Mouse (Mus musculus) forebrain, embryonic 12.5 days (tissue): ENCODE measurements around the gene Shc1. TPM values are rescaled to one million over a fixed set of nuclear protein-coding genes. Genes with fewer than 3 reads are reported as not detected.
A peak's percentile ranks its signal among the peaks of the same experiment; 100 is the strongest.

ENCODE experiments used
- ATAC-seq: fragments of 200-750 bp; cut with Nextera tagmentation; 2 replicates; pipeline ENCODE4 v1.8.0; 2017; ENCODE audit warnings: moderate TSS enrichment; ENCODE audit not compliant: low FRiP score
- H3K27ac ChIP-seq: fragments of 300-500 bp; sonication (generic); 2 replicates; pipeline ENCODE4 v1.5.1; 2016; ENCODE audit warnings: mild to moderate bottlenecking
- H3K27me3 ChIP-seq: fragments of 300-500 bp; sonication (generic); 2 replicates; pipeline ENCODE4 v1.6.1; 2016; ENCODE audit warnings: mild to moderate bottlenecking
- H3K36me3 ChIP-seq: fragments of 300-500 bp; sonication (generic); replicated peaks from 2 replicates; pipeline ENCODE4 v1.6.1; 2016; ENCODE audit warnings: mild to moderate bottlenecking
- H3K4me1 ChIP-seq: fragments of 300-500 bp; sonication (generic); 2 replicates; pipeline ENCODE4 v1.6.1; 2016
- H3K4me2 ChIP-seq: fragments of 300-500 bp; sonication (generic); 2 replicates; pipeline ENCODE4 v1.6.1; 2016; ENCODE audit warnings: mild to moderate bottlenecking, moderate library complexity
- H3K4me3 ChIP-seq: fragments of 300-500 bp; sonication (generic); replicated peaks from 2 replicates; pipeline ENCODE4 v1.5.1; 2016; ENCODE audit warnings: mild to moderate bottlenecking
- H3K9ac ChIP-seq: fragments of 300-500 bp; sonication (generic); 2 replicates; pipeline ENCODE4 v1.6.1; 2016; ENCODE audit warnings: mild to moderate bottlenecking
- H3K9me3 ChIP-seq: fragments of 300-500 bp; sonication (generic); 2 replicates; pipeline ENCODE4 v1.6.1; 2016
- WGBS: fragments of 180-500 bp; shearing (Covaris S2); methylation state at CpG from one replicate; pipeline ENCODE4 v1.1.7; 2016; 5-methylcytosine and 5-hydroxymethylcytosine counted together
- polyA plus RNA-seq: library from polyadenylated mRNA; unstranded; fragments of >200 nt; fragmentation: Nextera tagmentation; extraction: Ambion mirVana; gene quantifications from 2 replicates; pipeline ENCODE4 v1.2.1, GENCODE M21; 2016

The Shc1 gene
- polyA plus RNA-seq = 28.4 and 30.9 TPM in 2 replicates

DNA sequence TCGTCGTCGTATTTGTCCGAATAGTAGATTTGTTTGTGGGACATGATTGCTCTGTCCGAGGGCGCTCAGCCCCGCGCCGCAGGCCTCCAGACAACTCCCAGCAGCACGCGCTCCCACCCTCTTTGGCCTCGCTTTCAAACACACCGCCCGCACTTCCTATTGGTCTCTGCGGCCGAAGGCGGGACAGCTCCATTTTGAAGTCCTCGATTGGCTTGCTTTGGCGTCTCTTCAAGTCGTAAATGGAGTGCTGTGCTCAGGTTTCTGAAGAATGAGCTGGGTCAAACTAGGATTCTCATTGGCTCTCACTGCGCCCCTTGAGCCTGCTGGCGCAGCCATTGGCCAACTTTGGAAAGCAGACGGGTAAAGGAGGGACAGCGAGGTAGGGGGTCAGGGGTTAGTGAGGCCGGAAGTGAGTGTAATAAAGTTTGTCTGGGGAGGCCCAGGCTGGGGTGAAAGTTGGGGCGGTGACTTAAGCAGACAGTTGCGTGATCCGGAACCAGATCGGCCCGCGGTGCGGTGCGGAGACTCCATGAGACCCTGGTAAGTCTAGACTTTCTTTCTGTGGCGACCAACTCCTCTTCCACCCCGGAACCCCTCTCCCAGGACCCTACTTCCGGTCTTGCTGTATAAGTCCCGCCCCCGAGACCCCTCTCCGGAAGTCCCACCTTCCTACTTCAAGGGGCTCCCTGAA, at the start of gene Shc1, which contains the start of gene Cks1b:
TSS of gene Shc1 (plus strand) at position 274 of the 691 bp plus-strand sequence.
TSS of gene Cks1b (minus strand) at position 214 of the 691 bp plus-strand sequence.
- H3K9ac ChIP-seq = peak within 1 kb of the TSS; percentile 71
- ATAC-seq = peak; percentile 97
- peak within 1 kb of the TSS; percentile 93 for H3K4me2 ChIP-seq
- under 1% methylated on average over 39 of the region's 39 CpGs for WGBS
- no peaks in the 10 kb centered on the region for H3K27me3 ChIP-seq
- no peaks in the 10 kb centered on the region for H3K9me3 ChIP-seq
- H3K4me1 ChIP-seq = peaks cover 52% of the 10 kb centered on the region
- peak within 1 kb of the TSS; percentile 93 for H3K27ac ChIP-seq
- H3K4me3 ChIP-seq = peak within 1 kb of the TSS; percentile 59
- H3K36me3 ChIP-seq = peaks cover 29% of the 10 kb centered on the region

DNA sequence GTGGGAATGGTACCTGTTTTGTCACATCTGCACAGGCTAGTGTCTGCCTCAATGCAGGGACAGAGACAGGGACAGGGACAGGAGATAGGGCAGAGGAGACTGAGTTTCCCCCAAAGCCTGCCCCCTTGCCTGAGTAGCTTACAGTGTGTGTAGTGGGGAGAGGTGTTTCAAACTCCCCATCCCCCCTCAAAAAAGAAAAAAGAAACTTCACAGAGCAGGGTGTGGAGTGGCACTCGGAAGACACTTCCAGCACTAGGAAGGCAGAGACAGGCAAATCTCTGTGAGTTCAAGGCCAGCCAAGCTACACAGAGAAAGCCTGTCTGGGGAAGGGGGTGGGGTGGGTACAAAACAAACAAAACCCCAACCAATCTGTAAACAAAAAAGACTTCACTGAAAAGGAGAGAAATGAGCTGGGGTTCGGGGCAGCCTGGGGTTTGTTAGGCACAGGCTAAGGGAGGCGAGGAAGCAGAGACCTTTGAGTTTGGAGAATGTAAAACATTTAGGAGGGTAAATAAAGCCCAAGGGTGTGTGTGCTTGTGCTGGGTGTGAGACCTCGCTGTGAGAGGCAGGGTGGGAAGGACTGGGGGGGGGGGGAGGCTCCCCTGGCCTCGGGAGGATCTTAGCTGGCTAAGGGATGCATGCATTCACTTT, 44.5 kb upstream of the Shc1 start:
- no peak for ATAC-seq
- Histone ChIP-seq H3K36me3 (no peaks in the 10 kb centered on the region), H3K9me3 (no peaks in the 10 kb centered on the region), H3K27me3 (no peaks in the 10 kb centered on the region), H3K4me2 (no peak overlapping the region), H3K9ac (no peak overlapping the region), H3K27ac (no peak overlapping the region), H3K4me1 (peaks cover 10% of the 10 kb centered on the region), H3K4me3 (no peak overlapping the region)
- WGBS = 50% methylated on average over 5 of the region's 5 CpGs

DNA sequence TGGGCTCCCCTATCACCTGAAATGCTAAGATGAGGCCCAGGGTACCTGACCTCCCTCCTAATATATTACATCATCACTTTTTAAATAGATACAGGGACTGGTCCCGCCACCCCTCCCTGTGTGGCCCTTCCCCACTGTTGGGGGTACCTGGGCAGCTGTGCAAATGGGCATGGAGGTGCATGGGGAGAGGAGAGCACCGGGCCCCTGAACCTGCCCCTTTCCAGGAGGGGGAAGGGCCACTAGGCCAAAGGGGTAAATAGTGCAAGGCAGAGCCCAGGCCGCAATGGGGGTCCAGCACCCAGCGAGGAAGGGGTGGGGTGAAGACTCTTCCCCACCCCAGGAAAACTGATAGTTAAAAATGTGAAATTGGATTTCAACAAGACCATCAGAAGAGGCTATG, 40.4 kb upstream of the Shc1 start:
- no peak overlapping the region for H3K27ac ChIP-seq
- H3K36me3 ChIP-seq = no peaks in the 10 kb centered on the region
- peak overlapping the region; percentile 92 for H3K4me2 ChIP-seq
- ATAC-seq = no peak; the same call in none of the 2 replicates
- 0 out of 2 replicates have a peak overlapping the region, but pooled peaks have one; percentile 61 for H3K4me3 ChIP-seq
- no peaks in the 10 kb centered on the region for H3K27me3 ChIP-seq
- WGBS = 63% methylated on average over 4 of the region's 4 CpGs
- H3K9me3 ChIP-seq = no peaks in the 10 kb centered on the region
- H3K4me1 ChIP-seq = peaks cover 15% of the 10 kb centered on the region
- no peak overlapping the region for H3K9ac ChIP-seq

DNA sequence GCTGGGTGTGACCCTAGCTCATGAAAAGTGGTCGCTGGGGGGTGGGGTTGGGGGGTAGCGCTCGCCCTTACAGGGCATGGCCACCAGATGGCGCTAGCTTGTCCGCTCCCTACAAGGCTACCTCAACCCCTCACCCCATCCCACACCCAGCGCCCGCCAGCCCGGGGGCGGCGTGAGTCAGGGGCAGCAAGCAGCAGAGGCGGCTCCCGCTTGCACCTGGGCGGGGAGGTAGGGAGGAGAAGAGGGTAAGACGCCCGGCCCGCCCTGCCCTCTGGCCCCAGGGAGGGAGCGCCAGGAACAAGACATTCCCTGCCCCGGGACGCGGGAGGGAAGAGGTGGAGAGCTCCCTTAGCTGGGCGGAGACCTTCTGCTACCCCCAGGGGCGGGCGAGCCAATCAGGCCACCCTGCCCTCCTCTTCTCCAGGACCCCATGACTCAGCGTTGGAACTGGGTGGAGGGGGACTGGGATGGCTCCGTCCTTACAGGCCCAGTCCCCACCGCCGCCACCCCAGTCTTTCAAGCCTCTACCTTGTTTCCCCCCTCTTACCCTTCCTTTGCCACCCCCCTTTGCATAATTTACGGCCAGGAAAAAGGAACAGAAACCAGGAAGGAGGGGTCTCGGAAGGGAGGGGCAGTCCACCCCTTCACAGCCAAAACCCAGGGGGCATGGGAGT, 39.7 kb upstream of the Shc1 start:
- peak overlapping the region; percentile 92 for H3K4me2 ChIP-seq
- 1% methylated on average over 26 of the region's 29 CpGs for WGBS
- peak overlapping the region; percentile 71 for H3K9ac ChIP-seq
- peak overlapping the region; percentile 56; the same call in 1 of the 2 replicates for H3K27ac ChIP-seq
- no peaks in the 10 kb centered on the region for H3K9me3 ChIP-seq
- no peaks in the 10 kb centered on the region for H3K27me3 ChIP-seq
- ATAC-seq = peak; percentile 91
- peak overlapping the region; percentile 61 for H3K4me3 ChIP-seq
- no peaks in the 10 kb centered on the region for H3K36me3 ChIP-seq
- H3K4me1 ChIP-seq = peaks cover 15% of the 10 kb centered on the region

DNA sequence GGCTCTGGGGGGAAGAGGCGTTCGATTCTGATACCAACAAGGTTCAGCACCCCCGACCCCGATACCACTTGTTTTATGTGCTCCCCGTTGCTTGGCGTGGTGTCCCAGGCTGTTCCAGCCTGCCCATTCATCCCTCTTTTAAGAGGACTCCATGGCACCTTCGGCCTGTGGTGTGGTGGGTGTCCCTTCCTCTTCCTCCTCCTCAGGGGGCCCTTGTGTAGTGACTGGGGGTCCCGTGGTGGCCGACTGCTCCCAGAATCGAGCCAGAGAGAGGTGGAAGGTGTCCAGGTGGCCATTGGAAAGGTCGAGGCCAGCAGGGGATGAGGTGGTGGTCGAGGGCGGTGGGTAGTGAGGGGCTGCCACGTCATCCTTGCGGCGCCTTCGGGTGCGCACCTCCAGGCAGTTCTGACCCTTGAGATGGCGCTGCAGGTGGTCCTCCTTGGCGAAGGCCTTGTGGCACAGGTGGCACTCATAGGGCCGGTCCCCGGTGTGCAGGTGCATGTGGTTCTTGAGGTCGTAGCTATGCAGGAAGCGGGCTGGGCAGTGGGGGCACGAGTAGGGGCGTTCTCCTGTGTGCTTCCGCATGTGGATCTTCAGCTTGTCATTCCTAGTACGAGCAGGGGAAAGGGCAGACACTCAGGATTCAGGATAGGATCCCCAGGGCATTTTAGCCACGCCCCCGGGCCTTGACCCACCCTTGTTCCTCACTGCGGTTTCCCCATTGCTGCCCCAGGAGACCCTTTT, 38.7 kb upstream of the Shc1 start:
- H3K4me1 ChIP-seq = peaks cover 19% of the 10 kb centered on the region
- H3K9me3 ChIP-seq = no peaks in the 10 kb centered on the region
- H3K27me3 ChIP-seq = no peaks in the 10 kb centered on the region
- 90% methylated on average over 31 of the region's 31 CpGs for WGBS
- H3K9ac ChIP-seq = no peak overlapping the region
- no peak overlapping the region for H3K27ac ChIP-seq
- ATAC-seq = no peak
- H3K4me3 ChIP-seq = no peak overlapping the region
- H3K36me3 ChIP-seq = no peaks in the 10 kb centered on the region
- H3K4me2 ChIP-seq = no peak overlapping the region; the same call in 1 of the 2 replicates

DNA sequence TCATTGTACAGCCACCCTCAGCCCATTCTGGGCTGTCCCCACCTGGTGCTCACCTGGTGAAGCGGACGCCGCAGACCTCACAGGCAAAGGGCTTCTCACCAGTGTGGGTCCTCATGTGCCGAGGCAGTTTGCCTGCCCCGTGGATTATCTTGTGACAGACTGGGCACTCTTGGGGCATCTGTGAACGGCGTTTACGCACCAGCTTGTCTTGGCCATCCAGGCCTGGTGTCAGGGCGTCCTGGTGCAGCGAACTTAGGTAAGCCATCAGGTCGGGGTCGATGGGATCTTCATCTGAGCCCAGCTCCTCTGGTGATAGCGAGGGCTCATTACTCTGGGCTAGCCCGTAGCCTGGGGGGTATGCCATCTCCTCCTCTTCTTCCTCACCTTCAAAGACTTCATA, 38.0 kb upstream of the Shc1 start:
- Histone ChIP-seq H3K27ac (no peak overlapping the region), H3K36me3 (no peaks in the 10 kb centered on the region), H3K27me3 (no peaks in the 10 kb centered on the region), H3K4me2 (no peak overlapping the region), H3K4me3 (no peak overlapping the region), H3K4me1 (peaks cover 26% of the 10 kb centered on the region), H3K9ac (no peak overlapping the region), H3K9me3 (no peaks in the 10 kb centered on the region)
- ATAC-seq = no peak
- 95% methylated on average over 14 of the region's 14 CpGs for WGBS

DNA sequence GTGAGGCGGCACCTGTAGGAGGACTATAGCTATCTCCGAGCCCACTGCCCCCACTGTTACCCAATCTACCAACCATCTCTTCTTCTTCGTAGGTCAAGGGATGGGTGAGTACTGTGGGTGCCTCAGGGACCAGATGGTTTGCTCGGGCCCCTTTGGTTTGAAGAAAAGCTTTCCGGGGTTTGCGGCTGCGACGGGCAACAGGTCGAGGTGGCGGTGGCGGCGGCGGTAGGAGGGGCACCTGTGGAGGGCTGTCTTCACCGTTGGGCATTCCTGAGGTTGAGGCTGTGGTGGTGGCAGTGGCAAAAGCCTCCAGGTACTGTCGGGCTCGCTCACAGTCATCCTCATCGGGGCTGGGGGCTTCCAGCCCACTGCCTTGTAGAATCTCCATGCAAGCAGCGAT, 37.5 kb upstream of the Shc1 start:
- Histone ChIP-seq H3K9ac (no peak overlapping the region), H3K27me3 (no peaks in the 10 kb centered on the region), H3K9me3 (no peaks in the 10 kb centered on the region), H3K36me3 (no peaks in the 10 kb centered on the region), H3K27ac (no peak overlapping the region), H3K4me3 (no peak overlapping the region), H3K4me2 (no peak overlapping the region), H3K4me1 (peaks cover 26% of the 10 kb centered on the region)
- ATAC-seq = no peak
- WGBS = 93% methylated on average over 18 of the region's 18 CpGs

DNA sequence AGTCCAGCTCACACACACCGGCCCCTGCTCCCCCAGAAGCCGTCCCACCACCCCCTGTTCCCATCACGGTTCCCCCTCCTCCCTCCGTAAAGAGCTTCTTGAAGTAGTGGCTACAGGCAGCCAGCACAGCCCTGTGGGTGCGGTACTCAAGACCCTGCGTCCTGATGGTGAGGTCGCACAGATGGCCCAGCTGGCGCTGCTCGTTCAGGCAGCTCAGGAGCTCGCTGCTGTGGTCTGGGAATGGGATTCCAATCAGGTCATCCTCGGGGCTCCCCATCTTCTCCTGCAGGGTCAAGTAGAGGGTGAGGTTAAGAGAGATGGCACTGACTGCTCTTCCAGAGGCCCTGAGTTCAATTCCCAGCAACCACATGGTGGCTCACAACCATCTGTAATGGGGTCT, 37.0 kb upstream of the Shc1 start:
- no peak for ATAC-seq
- Histone ChIP-seq H3K4me3 (no peak overlapping the region), H3K36me3 (no peaks in the 10 kb centered on the region), H3K27me3 (no peaks in the 10 kb centered on the region), H3K4me2 (no peak overlapping the region), H3K9ac (no peak overlapping the region), H3K4me1 (peaks cover 26% of the 10 kb centered on the region), H3K9me3 (no peaks in the 10 kb centered on the region), H3K27ac (no peak overlapping the region)
- 84% methylated on average over 11 of the region's 11 CpGs for WGBS

DNA sequence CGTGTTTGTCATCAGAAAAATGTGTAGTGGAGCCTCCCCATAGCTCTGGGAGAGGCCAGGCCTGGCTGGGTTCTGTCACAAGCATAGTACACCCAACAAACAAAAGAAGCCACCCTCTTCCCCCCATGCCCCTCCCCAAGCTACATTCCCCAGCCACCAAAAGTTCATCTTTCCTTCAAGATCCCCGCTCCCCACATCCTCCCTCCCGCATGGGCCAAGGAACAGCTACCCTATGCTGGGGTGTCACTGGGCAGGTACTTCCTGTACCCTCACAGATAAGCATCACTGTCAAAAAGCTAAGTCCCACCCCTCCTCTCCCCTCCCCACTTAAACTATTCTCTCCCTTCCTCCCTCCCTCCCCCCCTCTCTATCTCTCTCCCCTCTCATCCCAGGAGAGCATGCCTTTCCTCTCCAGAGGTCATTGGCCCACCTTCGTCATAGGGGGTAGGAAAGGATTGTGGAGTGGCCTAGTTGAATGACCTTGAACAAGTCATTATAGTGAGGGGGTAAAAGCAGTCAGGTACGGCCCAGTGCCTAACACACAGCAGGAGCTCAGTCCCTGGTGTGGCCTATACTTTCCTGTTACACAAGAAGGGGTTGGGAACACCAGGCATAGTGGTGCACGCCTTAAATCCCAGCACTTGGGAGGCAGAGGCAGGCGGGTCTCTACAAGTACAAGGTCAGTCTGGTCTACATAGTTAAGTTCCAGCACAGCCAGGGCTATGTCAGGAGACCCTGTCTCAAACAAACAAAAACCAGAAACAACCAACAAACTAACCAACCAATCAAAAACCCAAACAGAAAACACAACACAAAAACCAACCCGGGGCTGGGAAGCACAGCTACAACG, 36.0 kb upstream of the Shc1 start:
- 87% methylated on average over 9 of the region's 9 CpGs for WGBS
- Histone ChIP-seq H3K4me3 (no peak overlapping the region), H3K9ac (no peak overlapping the region), H3K27ac (no peak overlapping the region), H3K27me3 (no peaks in the 10 kb centered on the region), H3K4me1 (peaks cover 29% of the 10 kb centered on the region), H3K36me3 (no peaks in the 10 kb centered on the region), H3K9me3 (no peaks in the 10 kb centered on the region), H3K4me2 (no peak overlapping the region)
- ATAC-seq = no peak

DNA sequence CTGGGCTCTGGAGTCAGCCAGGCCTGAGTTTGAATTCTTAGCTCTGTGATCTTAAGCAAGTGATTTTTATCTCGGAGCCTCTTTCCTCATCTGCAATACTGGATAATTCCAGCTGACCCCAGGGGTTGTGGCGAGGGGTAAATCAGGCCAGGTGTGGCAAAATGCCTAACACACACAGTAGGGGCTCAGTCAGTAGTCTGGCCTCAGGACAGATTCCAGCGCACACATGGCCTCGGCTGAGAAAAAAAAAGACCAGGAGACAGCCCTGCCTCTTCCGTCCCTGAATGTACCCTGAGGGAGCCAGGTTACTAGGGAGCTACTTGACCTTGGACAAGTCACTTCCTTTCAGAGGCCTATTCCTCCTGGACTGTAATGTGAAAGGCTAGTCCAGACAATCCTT, 35.3 kb upstream of the Shc1 start:
- Histone ChIP-seq H3K9me3 (no peaks in the 10 kb centered on the region), H3K4me2 (no peak overlapping the region), H3K4me1 (peaks cover 25% of the 10 kb centered on the region), H3K27ac (no peak overlapping the region), H3K36me3 (no peaks in the 10 kb centered on the region), H3K9ac (no peak overlapping the region), H3K4me3 (no peak overlapping the region), H3K27me3 (no peaks in the 10 kb centered on the region)
- ATAC-seq = no peak
- WGBS = 85% methylated on average over 5 of the region's 5 CpGs

DNA sequence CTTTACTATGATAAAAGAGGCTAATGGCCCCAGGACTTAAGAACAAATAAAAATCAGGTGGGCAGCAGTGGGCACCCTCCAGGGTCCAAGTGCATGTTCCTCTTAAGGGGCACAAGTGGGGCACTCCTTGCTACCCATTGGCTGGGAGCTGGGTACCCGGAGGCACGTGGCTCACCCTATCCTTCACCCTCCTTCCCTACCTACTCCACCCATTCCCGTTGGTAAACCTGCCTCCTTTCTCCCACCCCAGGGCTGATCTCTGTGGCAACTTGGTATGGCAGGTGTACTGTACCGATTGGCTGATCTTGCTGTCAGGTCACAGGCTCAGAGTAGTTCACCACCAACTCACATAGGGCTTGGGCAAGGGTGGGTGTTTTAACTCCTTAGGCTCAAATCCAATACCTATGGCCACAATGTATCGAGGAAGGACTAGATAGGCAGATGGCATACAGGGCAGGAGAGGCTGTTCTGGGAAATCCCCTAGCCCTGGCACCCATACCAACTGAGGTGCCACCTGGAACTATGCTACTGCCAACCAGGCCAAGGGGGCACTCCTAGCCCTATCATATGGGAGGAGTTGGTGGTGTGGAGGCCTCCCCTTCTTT, 34.5 kb upstream of the Shc1 start:
- ATAC-seq = no peak

More for the DNA sequence above, 34.5 kb upstream of the Shc1 start:
- Histone ChIP-seq H3K36me3 (no peaks in the 10 kb centered on the region), H3K9ac (no peak overlapping the region), H3K4me1 (peaks cover 18% of the 10 kb centered on the region), H3K27me3 (no peaks in the 10 kb centered on the region), H3K4me3 (no peak overlapping the region), H3K9me3 (no peaks in the 10 kb centered on the region), H3K27ac (no peak overlapping the region), H3K4me2 (no peak overlapping the region)
- 82% methylated on average over 5 of the region's 5 CpGs for WGBS
